Mouse (Mus musculus) ES-Bruce4 (cell line): Measurements from ENCODE around the gene Hspb2. TPM values are rescaled to one million over a fixed set of nuclear protein-coding genes. Genes with fewer than 3 reads are reported as not detected.

Experiments used
- H3K27ac ChIP-seq: 2 replicates; pipeline ENCODE4 v1.5.1; 2012; ENCODE audit warnings: low read length, inconsistent platforms; ENCODE audit not compliant: insufficient read depth
- H3K27me3 ChIP-seq: 2 replicates; pipeline ENCODE4 v1.6.1; 2012; ENCODE audit warnings: mild to moderate bottlenecking, low read length, inconsistent platforms; ENCODE audit not compliant: control insufficient read depth, poor library complexity, insufficient read depth, severe bottlenecking
- H3K36me3 ChIP-seq: 2 replicates; pipeline ENCODE4 v1.6.1; 2012; ENCODE audit warnings: inconsistent platforms, mild to moderate bottlenecking, low read length, moderate library complexity; ENCODE audit not compliant: control insufficient read depth, poor library complexity, insufficient read depth, severe bottlenecking
- H3K4me1 ChIP-seq: one replicate; pipeline ENCODE4 v1.8.1; 2011; ENCODE audit warnings: low read length; ENCODE audit not compliant: control insufficient read depth, insufficient read depth
- H3K4me3 ChIP-seq: 2 replicates; pipeline ENCODE4 v1.5.1; 2011; ENCODE audit warnings: low read depth, mild to moderate bottlenecking, low read length
- H3K9ac ChIP-seq: 2 replicates; pipeline ENCODE4 v1.6.1; 2012; ENCODE audit warnings: low read depth, mild to moderate bottlenecking, inconsistent platforms; ENCODE audit not compliant: poor library complexity, severe bottlenecking
- H3K9me3 ChIP-seq: replicated peaks from 2 replicates; pipeline ENCODE4 v1.6.1; 2012; ENCODE audit warnings: mild to moderate bottlenecking, low read length, inconsistent platforms; ENCODE audit not compliant: control insufficient read depth, poor library complexity, insufficient read depth, severe bottlenecking
- CTCF ChIP-seq: IDR thresholded peaks from one replicate; pipeline ENCODE4 v1.8.1; 2011; ENCODE audit warnings: low read depth, low read length
- EP300 ChIP-seq: IDR thresholded peaks from 2 replicates; pipeline ENCODE4 v1.6.1; 2011; ENCODE audit warnings: low read depth, low read length; ENCODE audit not compliant: insufficient read depth
- POLR2A ChIP-seq: IDR thresholded peaks from one replicate; pipeline ENCODE4 v1.8.1; 2011; ENCODE audit warnings: low read length; ENCODE audit not compliant: insufficient read depth
- polyA plus RNA-seq: library from polyadenylated mRNA; stranded (reverse); fragments of >200 nt; gene quantifications from 2 replicates; pipeline ENCODE4 v1.2.4, GENCODE M21; 2011; ENCODE audit warnings: low read depth; ENCODE audit not compliant: missing spikeins, insufficient read depth, insufficient read length

Gene Hspb2
- polyA plus RNA-seq, 1 experiment: 22.7 TPM

DNA sequence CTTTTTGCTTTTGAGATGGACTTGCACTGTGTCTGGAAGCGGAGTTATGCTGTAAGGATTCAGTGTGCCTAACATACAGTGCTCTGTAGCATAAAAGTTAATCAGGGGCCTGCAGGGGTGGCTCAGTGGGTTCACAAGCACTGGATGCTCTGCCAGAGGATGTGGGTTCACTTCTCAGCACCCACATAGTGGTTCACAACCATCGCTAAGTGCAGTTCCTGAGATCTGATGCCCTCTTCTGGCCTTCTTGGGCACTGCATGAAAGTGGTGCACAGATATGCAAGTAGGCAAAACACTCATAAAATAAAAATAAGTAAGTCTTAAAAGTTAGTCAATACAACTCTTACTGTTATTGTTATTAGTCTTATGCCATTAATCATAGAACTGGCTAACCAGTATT is 30.0 kb upstream of the Hspb2 start:
- no peaks in the 10 kb centered on the region for H3K4me1 ChIP-seq
- no peak overlapping the region for H3K27ac ChIP-seq
- H3K27me3 ChIP-seq: no peaks in the 10 kb centered on the region
- no peak overlapping the region for H3K4me3 ChIP-seq
- TF ChIP-seq CTCF (peak; percentile 67), POLR2A (no peak)
- no peak overlapping the region for H3K9ac ChIP-seq
- H3K9me3 ChIP-seq: no peaks in the 10 kb centered on the region
- H3K36me3 ChIP-seq: peaks cover 6% of the 10 kb centered on the region

DNA sequence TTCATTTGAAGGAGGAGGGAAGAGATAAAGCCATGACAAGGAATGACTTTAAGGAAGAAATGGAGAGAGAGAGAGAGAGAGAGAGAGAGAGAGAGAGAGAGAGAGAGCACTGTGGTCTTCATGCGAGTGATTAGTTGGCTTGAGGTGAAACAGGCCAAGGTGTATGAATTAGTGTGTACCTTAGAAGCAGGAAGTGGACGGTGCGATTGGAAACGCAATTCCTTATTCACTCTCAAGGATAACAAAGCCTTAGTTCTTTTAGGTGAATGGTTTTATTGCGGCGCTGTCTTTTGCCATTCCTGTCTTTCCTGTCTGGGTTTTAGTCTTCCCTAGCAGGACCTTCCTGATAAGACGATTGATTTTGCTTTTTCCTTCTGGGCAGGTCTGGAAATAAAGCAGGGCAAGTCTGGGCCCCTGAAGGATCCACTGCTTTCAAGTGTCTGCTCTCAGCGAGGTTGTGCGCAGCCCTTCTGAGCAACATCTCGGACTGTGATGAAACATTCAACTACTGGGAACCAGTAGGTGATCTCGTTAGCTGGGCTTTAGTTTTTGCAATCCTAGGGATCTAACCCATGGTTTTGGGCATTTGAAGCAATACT is 24.1 kb upstream of the Hspb2 start:
- Histone ChIP-seq H3K9me3 (no peaks in the 10 kb centered on the region), H3K9ac (peak overlapping the region; percentile 90), H3K27me3 (no peaks in the 10 kb centered on the region), H3K27ac (no peak overlapping the region), H3K4me3 (peak overlapping the region; percentile 68), H3K36me3 (peaks cover 4% of the 10 kb centered on the region), H3K4me1 (no peaks in the 10 kb centered on the region)
- TF ChIP-seq POLR2A (no peak), EP300 (no peak), CTCF (no peak)

DNA sequence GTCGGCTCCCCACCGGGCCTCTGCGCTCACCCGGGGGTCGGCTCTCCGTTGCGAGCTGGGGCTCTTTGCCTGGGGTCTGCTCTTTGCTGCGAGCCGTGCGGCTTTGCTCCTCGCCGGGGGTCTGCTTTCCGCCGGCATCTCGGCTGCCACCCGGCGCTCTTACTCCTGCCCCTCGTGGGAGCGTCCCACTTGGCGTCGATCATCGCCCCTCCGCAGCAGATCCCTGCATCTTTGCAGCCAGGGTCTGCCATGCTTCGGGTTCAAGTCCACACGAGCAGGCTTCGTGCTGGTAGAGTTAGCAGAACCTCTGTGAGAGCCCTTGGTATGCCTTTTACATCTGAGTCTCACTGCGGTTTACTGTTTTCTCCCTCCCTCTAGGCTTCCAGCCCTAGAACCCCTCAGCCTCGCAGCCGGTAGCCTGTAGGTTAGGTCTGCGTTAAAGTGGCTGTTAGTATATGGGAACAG is 23.5 kb upstream of the Hspb2 start:
- no peaks in the 10 kb centered on the region for H3K9me3 ChIP-seq

DNA sequence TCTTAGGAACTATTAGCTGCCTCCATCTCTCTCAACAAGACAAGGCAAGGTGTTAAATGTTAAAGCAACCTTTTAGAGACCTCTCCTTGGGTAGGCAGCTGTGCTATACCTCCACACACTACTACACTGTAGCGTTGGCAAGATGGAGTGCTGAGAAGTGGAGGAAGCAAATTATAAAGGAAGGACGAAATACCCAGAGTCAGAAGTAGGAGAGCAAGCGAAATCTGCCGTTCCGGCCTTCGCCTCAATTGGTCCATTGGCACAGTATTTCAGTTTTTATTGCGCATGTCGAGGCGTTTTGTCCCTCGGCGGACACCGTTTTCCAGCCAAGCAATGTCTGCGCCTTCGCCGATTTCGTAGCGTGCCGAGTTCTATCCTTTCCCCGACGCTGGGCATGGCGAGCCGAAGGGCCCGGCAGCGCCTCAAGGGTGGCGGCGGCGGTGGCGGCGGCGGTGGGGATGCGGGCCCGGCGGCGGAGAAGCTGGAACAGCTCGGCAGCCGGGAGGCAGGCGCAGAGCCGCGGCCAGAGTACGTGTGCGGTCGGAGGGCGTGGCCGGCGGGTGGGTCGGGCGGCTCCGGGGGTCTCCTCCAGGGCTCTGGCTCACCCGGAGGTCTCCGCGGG is 22.9 kb upstream of the Hspb2 start, which contains the start of the genes Alg9 and 1110032A03Rik:
Gene Alg9, plus strand, starts transcription at position 29 of the 622 bp plus-strand sequence.
Gene 1110032A03Rik, minus strand, starts transcription at position 530 of the 622 bp plus-strand sequence.
- H3K4me1 ChIP-seq: no peaks in the 10 kb centered on the region
- no peak within 1 kb of the TSS for H3K27ac ChIP-seq
- H3K36me3 ChIP-seq: peaks cover 4% of the 10 kb centered on the region; the same call in 1 of the 2 replicates
- no peaks in the 10 kb centered on the region for H3K9me3 ChIP-seq
- H3K4me3 ChIP-seq: peak within 1 kb of the TSS; percentile 68
- peak within 1 kb of the TSS; percentile 90 for H3K9ac ChIP-seq
- TF ChIP-seq CTCF (no peak), EP300 (no peak), POLR2A (no peak)
- no peaks in the 10 kb centered on the region for H3K27me3 ChIP-seq

More for the DNA sequence above, 23.5 kb upstream of the Hspb2 start:
- no peaks in the 10 kb centered on the region for H3K4me1 ChIP-seq
- no peak overlapping the region for H3K27ac ChIP-seq
- H3K9ac ChIP-seq: peak overlapping the region; percentile 90
- H3K27me3 ChIP-seq: no peaks in the 10 kb centered on the region
- no peak for TF ChIP-seq EP300
- TF ChIP-seq CTCF: no peak
- no peak for TF ChIP-seq POLR2A
- peak overlapping the region; percentile 68 for H3K4me3 ChIP-seq
- H3K36me3 ChIP-seq: peaks cover 4% of the 10 kb centered on the region

DNA sequence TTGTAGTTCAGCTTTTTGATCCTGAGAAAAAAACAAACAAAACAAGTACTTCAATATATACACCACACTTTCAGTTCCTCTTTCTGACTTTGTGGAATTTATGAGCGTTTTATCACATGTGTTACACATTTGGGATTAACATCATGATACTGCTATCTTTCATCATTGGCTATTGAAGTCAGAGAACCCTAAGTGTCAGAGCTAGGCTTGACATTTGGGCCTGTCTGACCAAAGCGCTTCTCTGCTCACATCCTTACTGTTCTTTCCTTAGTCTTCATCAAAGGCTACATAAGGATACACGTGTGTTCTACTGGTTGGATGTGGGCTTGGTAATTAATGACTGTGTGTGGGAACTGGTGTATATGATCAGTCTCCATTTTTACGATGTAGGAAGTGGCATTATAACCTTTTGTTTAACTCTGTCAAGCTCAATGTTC is 21.9 kb upstream of the Hspb2 start:
- Histone ChIP-seq H3K4me3 (no peak overlapping the region), H3K4me1 (no peaks in the 10 kb centered on the region), H3K9ac (no peak overlapping the region)

DNA sequence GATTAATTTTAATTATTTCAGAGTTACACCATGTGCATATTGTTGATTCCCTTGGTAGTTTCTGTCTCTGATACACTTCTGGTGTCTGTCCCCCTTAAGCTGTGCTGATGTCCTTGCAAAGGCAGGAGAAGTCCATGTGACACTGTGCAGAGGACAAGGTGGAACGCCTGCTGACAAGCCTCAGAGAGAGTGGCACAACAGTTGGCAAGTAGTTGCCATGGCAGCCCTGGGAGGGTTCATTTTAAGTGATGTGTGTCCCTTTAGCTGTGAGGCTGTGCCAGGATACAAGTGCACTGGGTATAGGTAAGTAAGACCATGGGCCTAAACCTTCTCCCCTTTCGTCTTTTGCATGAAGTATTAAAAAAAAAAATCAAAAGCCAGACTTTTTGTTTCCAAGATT is 17.9 kb upstream of the Hspb2 start:
- Histone ChIP-seq H3K9me3 (no peaks in the 10 kb centered on the region), H3K27ac (no peak overlapping the region), H3K27me3 (no peaks in the 10 kb centered on the region), H3K4me1 (no peaks in the 10 kb centered on the region), H3K36me3 (0 out of 2 replicates have a peak, but pooled peaks cover 2% of the 10 kb centered on the region), H3K9ac (no peak overlapping the region), H3K4me3 (no peak overlapping the region)
- TF ChIP-seq CTCF: no peak
- no peak for TF ChIP-seq EP300
- no peak for TF ChIP-seq POLR2A

More for the DNA sequence above, 21.9 kb upstream of the Hspb2 start:
- Histone ChIP-seq H3K9me3 (no peaks in the 10 kb centered on the region), H3K27me3 (no peaks in the 10 kb centered on the region), H3K27ac (no peak overlapping the region), H3K36me3 (0 out of 2 replicates have a peak, but pooled peaks cover 2% of the 10 kb centered on the region)
- TF ChIP-seq CTCF: no peak
- TF ChIP-seq EP300: no peak
